Mouse (Mus musculus) heart, adult 2 months (tissue): Measurements from ENCODE around the gene Nrg3.

Experiments
- CTCF ChIP-seq: fragments of 200-600 bp; IDR thresholded peaks from 2 replicates; pipeline ENCODE4 v1.8.1; 2022; ENCODE audit warnings: antibody characterized with exemption, mild to moderate bottlenecking, moderate library complexity
- EP300 ChIP-seq: fragments of 200-500 bp; IDR thresholded peaks from 2 replicates; pipeline ENCODE4 v1.6.1; 2011; ENCODE audit warnings: low read depth, low read length, control low read depth; ENCODE audit not compliant: insufficient read depth

- TF ChIP-seq EP300 (no peak), CTCF (no peak)
Observed at GRCm38 (mm10) chr14:38659973-38660372, 812.9 kb downstream of the Nrg3 start.
